Mouse (Mus musculus) adrenal gland, postnatal 36 days (tissue): ENCODE measurements around the gene Olfr937. TPM values are rescaled to one million over a fixed set of nuclear protein-coding genes. Genes with fewer than 3 reads are reported as not detected.

Experiments
- DNase-seq, 2 experiments: peaks; one replicate each; pipeline ENCODE4 v3.0.0; 2021; ENCODE audit warnings: mixed read lengths in 1 of 2
- long read RNA-seq, 2 experiments: library from polyadenylated mRNA; stranded (forward); transcript quantifications; one replicate each; pipeline ENCODE4 v2.0.0; 2021; ENCODE audit warnings: borderline sequencing depth in 2 of 2
- microRNA-seq: library from miRNA; unstranded; fragments of <30 nt; microRNA quantifications from one replicate; pipeline ENCODE4 v1.2.0, GENCODE M21; 2021
- total RNA-seq, 2 experiments: library from RNA; stranded (reverse); gene quantifications; 2 replicates each; pipeline ENCODE4 v1.2.3; 2021

Gene Olfr937
- total RNA-seq, result not detected
- long read RNA-seq, experiment 1, result 0 reads
- long read RNA-seq, experiment 2, result 0 reads

- DNase-seq, result no peak
Measured at GRCm38 (mm10) chr9:39064851-39065250, at the start of gene Olfr937. Olfr937 (minus strand) TSS chr9:39064951.

GRCm38 (mm10) chr9:39078787-39079186, 14.0 kb upstream of the Olfr937 start, which contains the start of gene Olfr938:
Olfr938 (minus strand) TSS chr9:39078887.
- DNase-seq, result no peak

GRCm38 (mm10) chr9:39023277-39023676, 41.5 kb downstream of the Olfr937 start, which contains the start of gene Olfr146:
Olfr146 (minus strand) TSS chr9:39023377.
- DNase-seq, result no peak

Small RNA genes lying within 50 kb of the gene (microRNA-seq; reads per million reads assigned to microRNA genes)
- gene Gm25032, result not detected
- not detected for gene Gm25529

Other genes starting within 250 kb of the Olfr937 start
- gene Olfr923, start 238.4 kb downstream of the Olfr937 start, total RNA-seq, result not detected
- not detected for gene Olfr924, start 220.5 kb downstream of the Olfr937 start, total RNA-seq
- not detected for gene Olfr26, start 209.9 kb downstream of the Olfr937 start, total RNA-seq
- gene Olfr926, start 187.8 kb downstream of the Olfr937 start, total RNA-seq, result not detected
- not detected for gene Olfr930, start 135.1 kb downstream of the Olfr937 start, total RNA-seq
- gene Olfr933, start 92.6 kb downstream of the Olfr937 start, total RNA-seq, result under 1 TPM in 1 of 2 experiments, not detected in 1; 0.10 TPM
- not detected for gene Olfr934, start 76.6 kb downstream of the Olfr937 start, total RNA-seq
- gene Olfr935, start 65.3 kb downstream of the Olfr937 start, total RNA-seq, result not detected
- gene Olfr146, start 41.6 kb downstream of the Olfr937 start, total RNA-seq, result not detected
- not detected for gene Olfr938, start 13.9 kb upstream of the Olfr937 start, total RNA-seq
- not detected for gene Olfr27, start 63.2 kb upstream of the Olfr937 start, total RNA-seq
- gene Olfr943, start 101.4 kb upstream of the Olfr937 start, total RNA-seq, result not detected
- not detected for gene Olfr944, start 137.0 kb upstream of the Olfr937 start, total RNA-seq
- not detected for gene Olfr1537, start 185.0 kb upstream of the Olfr937 start, total RNA-seq
- not detected for gene Olfr945, start 211.9 kb upstream of the Olfr937 start, total RNA-seq